Comparison of ENCODE assay signal across 23 mouse cellular contexts in the genomic region with DNA sequence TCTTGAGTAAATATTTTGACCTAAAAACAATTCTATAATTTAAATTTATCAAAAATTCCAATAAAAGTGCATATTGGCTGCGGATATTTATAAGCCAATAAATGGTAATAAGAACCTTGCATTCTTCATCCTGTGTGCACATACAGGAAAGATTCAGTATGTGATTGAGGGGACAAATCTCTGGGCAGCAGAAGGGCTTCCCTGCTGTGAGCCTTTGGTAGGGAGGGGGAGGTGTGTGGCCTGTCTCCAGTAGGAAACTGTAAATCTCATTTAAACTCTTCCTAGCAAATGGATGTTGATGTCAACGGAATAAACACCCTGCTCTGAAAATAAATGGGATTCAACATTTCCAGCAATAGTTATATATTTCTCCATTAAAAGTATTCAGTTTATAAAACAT. TPM values are rescaled to one million over a fixed set of nuclear protein-coding genes. Genes with fewer than 3 reads are reported as not detected.
DNase-seq lines count a peak whose midpoint lies in the region; TF ChIP-seq lines count a peak whose summit lies in the region.
"Had no signal": no experiment of that assay in that cellular context is flagged by ENCODE, and none has a peak within 500 bp of the region (broad histone marks: within the 10 kb centered on the region; RNA-seq: fewer than 3 reads in every experiment).

No protein-coding gene starts in this region.

- H3K4me3 ChIP-seq in layer of hippocampus, adult 2 months, result no peak overlapping the region
- H3K4me3 ChIP-seq: heart, embryonic 13.5 days; hindbrain, embryonic 15.5 days; kidney, embryonic 15.5 days; liver, embryonic 15.5 days; lung, embryonic 15.5 days; midbrain, embryonic 10.5 days had no signal

- no peak for TF ChIP-seq POLR2A in brain, embryonic 14.5 days (IDR thresholded peaks at IDR 0.05; ENCODE audit: borderline replicate concordance, extremely low read depth, insufficient read depth, insufficient read length, poor library complexity, severe bottlenecking)

- TF ChIP-seq CTCF in brain, embryonic 14.5 days (IDR thresholded peaks at IDR 0.05; ENCODE audit: borderline replicate concordance, extremely low read depth, insufficient read depth, insufficient read length), result no peak
- TF ChIP-seq CTCF in layer of hippocampus, adult 2 months (conservative IDR thresholded peaks at IDR 0.05), result no peak

- DNase-seq in kidney, postnatal 10 days, result peak; percentile 9
- DNase-seq in kidney, adult 18-20 months, result no peak
- peak; percentile 47 for DNase-seq in brain, embryonic 14.5 days (ENCODE audit: low read depth)
- DNase-seq in cerebellum, adult 8-10 months, result peak; percentile 33
- peak; percentile 60 to 74 for DNase-seq in cerebellum, postnatal 25 days
- no peak for DNase-seq in layer of hippocampus, adult 2 months (ENCODE audit: low spot score in 2 of 2)
- no peak for DNase-seq in embryo, embryonic 9.5 days (ENCODE audit: extremely low spot score)
- DNase-seq: adrenal gland, adult 8-10 months; heart, postnatal 10 days; kidney, adult 11 months; kidney, postnatal 36 days; layer of hippocampus, postnatal 36 days; thymus, adult 2 months; thymus, postnatal 36 days had no signal

- no peak overlapping the region for H3K27ac ChIP-seq in layer of hippocampus, adult 2 months
- H3K27ac ChIP-seq: heart, embryonic 13.5 days; hindbrain, embryonic 15.5 days; kidney, embryonic 15.5 days; liver, embryonic 15.5 days; lung, embryonic 15.5 days; midbrain, embryonic 10.5 days had no signal

RNA-seq across cellular contexts. Expression of a gene that starts 23.2 kb away (rescaled TPM):
- polyA plus RNA-seq in brain, embryonic 14.5 days (2012; rRNA removed), result 0.30 and 0.52 TPM in 2 replicates
- total RNA-seq in layer of hippocampus, adult 2 months (2021), result 10 to 100 TPM; 22.3 to 24.5 TPM
- total RNA-seq: liver, adult 2 months; monocyte, adult 5-6 weeks had no signal
- polyA plus RNA-seq: G1E; heart, embryonic 13.5 days; liver, adult 2 months had no signal

Comparison
In these comparisons a context has a peak if more than half of its experiments do, and no peak if none do; other contexts are left out.
1. DNase-seq: peak in kidney, postnatal 10 days (single experiment), brain, embryonic 14.5 days (single experiment), cerebellum, adult 8-10 months (single experiment) and cerebellum, postnatal 25 days (2 of 2); none in kidney, adult 18-20 months (single experiment), layer of hippocampus, adult 2 months (0 of 2) and embryo, embryonic 9.5 days (single experiment).